Mouse (Mus musculus): ENCODE measurements around the gene Apol9a. TPM values are rescaled to one million over a fixed set of nuclear protein-coding genes. Genes with fewer than 3 reads are reported as not detected.
A peak's percentile ranks its signal among the peaks of the same experiment; 100 is the strongest.
"Not testable (repeated sequence)": the region's sequence is repeated elsewhere in the genome, so short reads cannot be mapped to it uniquely, and the experiment has no call there.

Gene Apol9a
- not detected for total RNA-seq (2021)
- long read RNA-seq, experiment 1: 0 reads
- long read RNA-seq, experiment 2: 0 reads

- intact Hi-C loops (cut with DNase I); DNase-seq (ENCODE audit: extremely low spot score in 1 of 2, low spot score in 2 of 2); H3K4me3 ChIP-seq; H3K27ac ChIP-seq: not testable (repeated sequence)
These were observed at the start of gene Apol9a for GRCm38 (mm10) chr15:77411035-77411434. Gene Apol9a, minus strand, starts transcription at chr15:77411135.

DNA sequence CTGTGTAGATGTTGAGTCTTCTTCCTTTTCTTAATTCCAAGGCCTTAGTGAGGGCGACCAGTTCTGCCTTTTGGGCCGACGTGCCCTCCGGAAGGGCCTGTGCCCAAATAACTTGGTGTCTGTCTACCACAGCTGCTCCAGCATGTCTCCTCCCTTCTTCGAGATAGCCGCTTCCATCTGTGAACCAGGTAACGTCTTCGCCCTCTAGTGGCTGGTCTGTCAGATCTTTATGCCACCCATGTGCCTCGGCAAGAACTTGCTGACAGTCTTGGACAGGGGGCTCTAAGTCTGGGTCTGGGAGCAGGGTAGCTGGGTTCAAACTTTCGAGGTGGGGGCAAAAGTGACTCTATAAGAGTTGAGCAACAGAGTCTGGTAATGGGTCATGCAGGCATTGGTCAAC is 39.0 kb upstream of the Apol9a start:
- H3K27ac ChIP-seq; intact Hi-C loops (cut with DNase I); H3K4me3 ChIP-seq: not testable (repeated sequence)
- peak; percentile 33 for TF ChIP-seq CTCF (IDR thresholded peaks at IDR 0.05)
- peak in 1 of 2 experiments; percentile 24 for DNase-seq (ENCODE audit: extremely low spot score in 1 of 2, low spot score in 2 of 2)

DNA sequence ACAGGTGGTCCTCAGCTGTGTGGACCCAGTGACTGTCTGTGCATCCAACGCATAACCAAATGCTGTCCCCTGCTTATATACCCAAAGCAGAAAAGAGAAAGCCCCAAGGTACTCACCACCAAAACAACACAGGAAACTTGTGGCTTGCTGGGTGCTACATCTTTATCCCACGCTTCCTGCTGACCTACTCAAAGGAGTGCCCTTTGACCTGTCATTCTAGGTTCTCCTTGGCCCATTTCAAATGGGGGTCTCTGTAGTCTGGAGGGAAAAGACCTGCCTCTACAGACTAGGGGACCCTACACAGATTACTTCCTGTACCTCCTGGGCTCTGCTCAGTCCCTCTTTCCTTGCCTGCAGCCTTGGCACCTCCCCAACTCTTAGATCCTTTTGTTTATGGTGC is 36.5 kb upstream of the Apol9a start, which contains the start of gene Apol7b:
Apol7b (minus strand) TSS at position 101 of the 400 bp plus-strand sequence.
- DNase-seq (ENCODE audit: extremely low spot score in 1 of 2, low spot score in 2 of 2); H3K27ac ChIP-seq; H3K4me3 ChIP-seq; intact Hi-C loops (cut with DNase I): not testable (repeated sequence)

GRCm38 (mm10) chr15:77445668-77446067 is 34.7 kb upstream of the Apol9a start:
- DNase-seq (ENCODE audit: extremely low spot score in 1 of 2, low spot score in 2 of 2); H3K4me3 ChIP-seq; H3K27ac ChIP-seq; intact Hi-C loops (cut with DNase I): not testable (repeated sequence)

DNA sequence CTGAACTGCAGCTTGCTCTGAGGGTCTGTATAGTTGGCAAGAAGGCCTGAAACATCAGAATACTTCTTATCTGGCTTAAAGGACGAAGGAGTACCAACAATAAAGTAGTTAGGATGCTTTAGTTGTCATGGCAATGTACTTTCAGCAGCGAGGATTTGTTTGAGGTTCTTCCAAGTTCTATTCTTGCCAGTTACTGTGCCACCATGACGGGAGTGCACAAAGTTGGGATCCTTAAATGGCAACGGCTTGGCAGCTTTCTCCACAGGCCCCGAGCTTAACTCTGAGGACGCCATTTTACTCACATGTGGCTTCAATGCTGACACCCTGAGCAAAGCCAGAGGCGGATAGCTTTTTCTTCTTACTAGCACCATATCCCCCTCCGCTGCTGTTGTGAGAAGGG is 33.8 kb upstream of the Apol9a start:
- peak; percentile 18 to 20 for DNase-seq (ENCODE audit: extremely low spot score in 1 of 2, low spot score in 2 of 2)
- H3K4me3 ChIP-seq; intact Hi-C loops (cut with DNase I); H3K27ac ChIP-seq: not testable (repeated sequence)

- DNase-seq (ENCODE audit: extremely low spot score in 1 of 2, low spot score in 2 of 2); intact Hi-C loops (cut with DNase I); H3K27ac ChIP-seq; H3K4me3 ChIP-seq: not testable (repeated sequence)
These were observed 17.9 kb upstream of the Apol9a start for GRCm38 (mm10) chr15:77428690-77429448.

DNA sequence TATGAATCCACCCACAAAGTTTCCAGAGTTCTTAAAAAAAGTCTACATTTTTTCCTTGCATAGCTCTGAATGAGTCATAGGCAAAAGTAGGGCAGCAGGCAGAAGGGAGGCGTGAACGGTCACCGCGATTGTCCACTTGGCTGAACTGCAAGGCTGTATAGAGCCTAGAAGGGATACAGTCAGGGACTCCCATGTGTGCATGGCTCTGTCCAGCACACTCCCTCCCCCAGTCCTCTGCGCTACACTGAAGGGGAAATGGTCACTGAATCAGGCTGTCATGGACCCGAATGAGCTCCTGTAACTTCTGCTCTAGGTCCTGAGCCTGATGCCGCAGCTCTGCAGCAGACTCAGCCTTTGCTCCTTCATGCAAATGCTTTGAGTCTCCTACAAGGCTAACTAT is 12.0 kb upstream of the Apol9a start:
- H3K4me3 ChIP-seq; DNase-seq (ENCODE audit: extremely low spot score in 1 of 2, low spot score in 2 of 2); intact Hi-C loops (cut with DNase I): not testable (repeated sequence)
- peak overlapping the region; percentile 44; the same call in 1 of the 2 replicates for H3K27ac ChIP-seq

DNA sequence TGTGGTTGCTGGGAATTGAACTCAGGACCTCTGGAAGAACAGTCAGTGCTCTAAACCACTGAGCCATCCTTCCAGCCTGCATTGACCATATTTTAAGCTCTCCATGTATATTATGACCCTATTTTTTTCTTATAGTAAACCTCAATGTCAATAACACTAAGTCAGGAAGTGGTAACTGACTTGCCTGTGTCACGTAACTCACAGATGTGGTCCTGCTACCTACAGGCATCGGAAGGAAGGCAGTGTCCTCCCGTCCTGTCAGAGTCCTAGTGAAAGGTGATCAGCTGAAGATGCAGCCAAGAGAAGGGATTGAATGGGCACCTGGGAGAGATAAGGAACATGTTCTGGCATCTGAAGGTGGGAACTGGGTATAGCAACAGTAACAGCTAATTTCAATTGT is 8.7 kb upstream of the Apol9a start:
- H3K27ac ChIP-seq; intact Hi-C loops (cut with DNase I): not testable (repeated sequence)

DNA sequence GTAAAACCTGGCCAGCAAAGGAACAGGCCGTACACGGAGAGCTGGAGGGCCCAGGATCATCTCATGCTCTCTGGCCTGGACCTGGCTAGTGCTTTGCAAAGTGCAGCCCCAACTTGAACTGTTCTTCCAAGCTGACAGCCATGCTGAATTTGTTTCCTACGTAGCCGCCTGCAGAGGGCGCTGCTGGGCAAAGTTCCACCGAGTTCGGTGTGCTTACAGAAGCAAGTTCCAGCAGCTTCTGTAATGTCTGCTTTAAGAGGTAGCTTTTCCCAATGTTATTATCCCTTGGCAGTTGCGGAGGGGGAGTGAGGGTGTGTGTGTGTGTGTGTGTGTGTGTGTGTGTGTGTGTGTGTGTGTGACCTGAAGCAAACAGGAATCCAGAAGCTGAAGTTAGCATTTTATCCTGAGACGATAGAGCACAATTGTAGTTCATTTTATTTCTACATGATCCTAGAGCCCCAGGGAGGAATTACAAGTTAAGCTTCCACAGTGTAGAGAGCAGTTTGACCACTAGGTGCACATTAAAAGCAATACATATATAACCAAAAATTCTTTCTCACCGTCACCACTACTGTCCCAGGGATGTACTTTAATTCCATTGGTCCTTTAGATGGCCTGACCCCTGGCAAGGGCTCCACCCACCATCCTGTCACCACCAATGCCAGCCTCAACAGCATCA is 5.9 kb upstream of the Apol9a start:
- H3K27ac ChIP-seq; DNase-seq (ENCODE audit: extremely low spot score in 1 of 2, low spot score in 2 of 2); H3K4me3 ChIP-seq; intact Hi-C loops (cut with DNase I): not testable (repeated sequence)

More for the DNA sequence above, 8.7 kb upstream of the Apol9a start:
- H3K4me3 ChIP-seq; DNase-seq (ENCODE audit: extremely low spot score in 1 of 2, low spot score in 2 of 2): not testable (repeated sequence)

DNA sequence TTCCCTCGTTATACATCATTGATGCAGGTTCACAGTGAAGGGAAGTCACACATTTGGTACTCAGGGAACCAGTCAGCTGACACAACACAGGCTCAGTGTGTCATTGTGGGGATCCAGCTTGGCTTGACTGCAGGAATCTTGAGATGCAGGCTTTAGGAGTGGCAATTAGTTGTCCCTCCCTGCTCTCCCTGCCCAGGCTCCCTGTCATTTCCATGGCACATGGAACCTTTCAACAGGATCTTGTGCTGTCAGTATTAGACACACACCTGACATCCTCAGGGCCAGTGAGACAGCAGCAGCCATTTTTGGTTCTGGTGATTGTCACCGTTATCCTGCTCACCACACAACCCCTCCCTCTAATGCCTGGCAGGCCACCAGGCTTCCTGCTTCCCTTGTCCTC is 4.7 kb upstream of the Apol9a start:
- intact Hi-C loops (cut with DNase I); H3K27ac ChIP-seq; H3K4me3 ChIP-seq; DNase-seq (ENCODE audit: extremely low spot score in 1 of 2, low spot score in 2 of 2): not testable (repeated sequence)

DNA sequence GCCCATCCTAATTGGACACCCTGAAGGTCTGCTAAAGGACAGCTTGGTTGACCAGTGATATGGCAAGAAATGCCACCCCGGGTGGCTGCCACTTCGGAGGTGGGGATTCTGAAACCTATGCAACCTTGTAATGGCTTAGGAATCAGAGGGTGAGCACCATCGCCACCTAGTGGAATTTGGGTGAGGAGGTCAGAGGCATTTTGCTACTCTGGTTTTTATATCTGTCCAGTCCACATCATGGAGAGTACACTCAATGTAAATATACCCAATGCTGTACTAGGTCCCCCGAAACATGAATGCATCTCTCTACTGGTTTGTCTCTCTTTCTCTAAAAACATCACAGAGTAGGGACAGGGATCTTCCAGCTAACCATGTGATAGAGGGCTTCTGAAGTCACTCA is 1.8 kb upstream of the Apol9a start:
- intact Hi-C loops (cut with DNase I); H3K4me3 ChIP-seq; DNase-seq (ENCODE audit: extremely low spot score in 1 of 2, low spot score in 2 of 2); H3K27ac ChIP-seq: not testable (repeated sequence)
- peak; percentile 52 for TF ChIP-seq CTCF (IDR thresholded peaks at IDR 0.05)

- H3K4me3 ChIP-seq; DNase-seq (ENCODE audit: extremely low spot score in 1 of 2, low spot score in 2 of 2); H3K27ac ChIP-seq: not testable (repeated sequence)
- intact Hi-C loops (cut with DNase I): loop anchor here (5.0 kb wide), 1 partner anchor 326 kb away; no protein-coding TSS in a partner anchor
These were observed 4.6 kb downstream of the Apol9a start for GRCm38 (mm10) chr15:77406370-77406769.

Data from left cerebral cortex, adult 2 months (tissue).